Mouse (Mus musculus) kidney, postnatal 0 days (tissue): ENCODE results near the gene Dock1. TPM values are rescaled to one million over a fixed set of nuclear protein-coding genes. Genes with fewer than 3 reads are reported as not detected.

ENCODE experiments used
- ATAC-seq: fragments of 200-750 bp; cut with Nextera tagmentation; replicated peaks from 2 replicates; pipeline ENCODE4 v1.8.0; 2017; ENCODE audit warnings: low read depth, moderate number of reproducible peaks, moderate TSS enrichment, moderate library complexity; ENCODE audit not compliant: low FRiP score
- DNase-seq: peaks from one replicate; pipeline ENCODE4 v3.0.0-alpha.2; 2016; ENCODE audit warnings: low spot score
- H3K27ac ChIP-seq: fragments of 300-500 bp; sonication (generic); 2 replicates; pipeline ENCODE4 v1.5.1; 2014; ENCODE audit warnings: mild to moderate bottlenecking
- H3K27me3 ChIP-seq: fragments of 300-500 bp; sonication (generic); 2 replicates; pipeline ENCODE4 v1.6.1; 2014; ENCODE audit warnings: low read length, mixed read lengths; ENCODE audit not compliant: insufficient read depth
- H3K36me3 ChIP-seq: fragments of 300-500 bp; sonication (generic); 2 replicates; pipeline ENCODE4 v1.6.1; 2014; ENCODE audit warnings: low read length, mixed read lengths; ENCODE audit not compliant: insufficient read depth
- H3K4me1 ChIP-seq: fragments of 300-500 bp; sonication (generic); replicated peaks from 2 replicates; pipeline ENCODE4 v1.6.1; 2014; ENCODE audit warnings: antibody characterized with exemption, low read length, mixed read lengths; ENCODE audit not compliant: insufficient read depth
- H3K4me2 ChIP-seq: fragments of 300-500 bp; sonication (generic); 2 replicates; pipeline ENCODE4 v1.6.1; 2014; ENCODE audit warnings: mild to moderate bottlenecking, low read length, moderate library complexity, mixed read lengths
- H3K4me3 ChIP-seq: fragments of 300-500 bp; sonication (generic); replicated peaks from 2 replicates; pipeline ENCODE4 v1.5.1; 2014; ENCODE audit warnings: low read depth, low read length
- H3K9ac ChIP-seq: fragments of 300-500 bp; sonication (generic); 2 replicates; pipeline ENCODE4 v1.6.1; 2014; ENCODE audit warnings: low read depth, low read length
- H3K9me3 ChIP-seq: fragments of 300-500 bp; sonication (generic); replicated peaks from 2 replicates; pipeline ENCODE4 v1.6.1; 2016; ENCODE audit warnings: low read length, inconsistent platforms, mixed read lengths
- CTCF ChIP-seq: IDR thresholded peaks from 2 replicates; pipeline ENCODE4 v1.5.1; 2016; ENCODE audit warnings: antibody characterized with exemption, low read depth, mild to moderate bottlenecking, moderate library complexity
- WGBS: fragments of 180-500 bp; shearing (Covaris S2); extraction: QIAGEN DNeasy Blood & Tissue Kit; methylation state at CpG from one replicate; pipeline ENCODE4 v1.1.7; 2014; 5-methylcytosine and 5-hydroxymethylcytosine counted together
- polyA plus RNA-seq: library from polyadenylated mRNA; unstranded; fragments of >200 nt; fragmentation: Nextera tagmentation; extraction: Ambion mirVana; gene quantifications from 2 replicates; pipeline ENCODE4 v1.2.1, GENCODE M21; 2015

Dock1 gene
- polyA plus RNA-seq, 1 experiment from 2014 or later = 23.9 TPM

- WGBS = 28% methylated on average over 2 of the region's 2 CpGs
- Histone ChIP-seq H3K4me3 (no peak overlapping the region), H3K4me2 (no peak overlapping the region), H3K9ac (no peak overlapping the region), H3K4me1 (no peaks in the 10 kb centered on the region), H3K36me3 (peaks cover 8% of the 10 kb centered on the region; the same call in 1 of the 2 replicates), H3K27me3 (no peaks in the 10 kb centered on the region), H3K27ac (no peak overlapping the region), H3K9me3 (no peaks in the 10 kb centered on the region)
- TF ChIP-seq CTCF = no peak
- no peak for ATAC-seq
- DNase-seq = no peak
Observed at GRCm38 (mm10) chr7:135093851-135094250, 423.4 kb downstream of the Dock1 start.

GRCm38 (mm10) chr7:135101921-135102320 lies 431.5 kb downstream of the Dock1 start:
- H3K4me3 ChIP-seq = no peak overlapping the region
- WGBS = 90% methylated on average over 7 of the region's 7 CpGs

GRCm38 (mm10) chr7:135106536-135106935 lies 436.1 kb downstream of the Dock1 start:
- Histone ChIP-seq H3K27ac (no peak overlapping the region), H3K4me1 (no peaks in the 10 kb centered on the region), H3K4me3 (no peak overlapping the region), H3K4me2 (no peak overlapping the region), H3K9ac (no peak overlapping the region), H3K27me3 (no peaks in the 10 kb centered on the region), H3K9me3 (no peaks in the 10 kb centered on the region), H3K36me3 (peaks cover 35% of the 10 kb centered on the region)
- no peak for DNase-seq
- no peak for TF ChIP-seq CTCF
- ATAC-seq = no peak
- 55% methylated on average over 3 of the region's 3 CpGs for WGBS

More at GRCm38 (mm10) chr7:135101921-135102320, 431.5 kb downstream of the Dock1 start:
- Histone ChIP-seq H3K9ac (no peak overlapping the region), H3K4me1 (no peaks in the 10 kb centered on the region), H3K27ac (no peak overlapping the region), H3K27me3 (no peaks in the 10 kb centered on the region), H3K36me3 (peaks cover 22% of the 10 kb centered on the region; the same call in 1 of the 2 replicates), H3K9me3 (no peaks in the 10 kb centered on the region), H3K4me2 (no peak overlapping the region)
- DNase-seq = no peak
- no peak for ATAC-seq
- TF ChIP-seq CTCF = no peak

- ATAC-seq = no peak
- peaks cover 34% of the 10 kb centered on the region for H3K36me3 ChIP-seq
Observed at GRCm38 (mm10) chr7:135110307-135110706, 439.9 kb downstream of the Dock1 start.

GRCm38 (mm10) chr7:135125296-135126065 lies 455.0 kb downstream of the Dock1 start:
- no peak for ATAC-seq
- 94% methylated on average over 10 of the region's 10 CpGs for WGBS
- DNase-seq = no peak
- Histone ChIP-seq H3K36me3 (peaks cover 16% of the 10 kb centered on the region; the same call in 1 of the 2 replicates), H3K4me3 (no peak overlapping the region), H3K27me3 (no peaks in the 10 kb centered on the region), H3K4me2 (no peak overlapping the region), H3K9ac (no peak overlapping the region), H3K9me3 (no peaks in the 10 kb centered on the region), H3K4me1 (no peaks in the 10 kb centered on the region), H3K27ac (no peak overlapping the region)
- no peak for TF ChIP-seq CTCF

More at GRCm38 (mm10) chr7:135110307-135110706, 439.9 kb downstream of the Dock1 start:
- no peak overlapping the region for H3K9ac ChIP-seq
- H3K4me3 ChIP-seq = no peak overlapping the region
- H3K4me2 ChIP-seq = no peak overlapping the region
- no peak overlapping the region for H3K27ac ChIP-seq
- H3K27me3 ChIP-seq = no peaks in the 10 kb centered on the region
- no peaks in the 10 kb centered on the region for H3K9me3 ChIP-seq
- no peak for DNase-seq
- no peaks in the 10 kb centered on the region for H3K4me1 ChIP-seq
- WGBS = 92% methylated on average over 1 of the region's 1 CpGs
- TF ChIP-seq CTCF = no peak

- H3K36me3 ChIP-seq = peaks cover 8% of the 10 kb centered on the region
- H3K27me3 ChIP-seq = no peaks in the 10 kb centered on the region
- no peak for TF ChIP-seq CTCF
- ATAC-seq (no peak), DNase-seq (no peak)
- H3K4me1 ChIP-seq = 0 out of 2 replicates have a peak, but pooled peaks cover 5% of the 10 kb centered on the region
- no peak overlapping the region for H3K9ac ChIP-seq
- H3K9me3 ChIP-seq = no peaks in the 10 kb centered on the region
- H3K4me2 ChIP-seq = no peak overlapping the region
- no peak overlapping the region for H3K27ac ChIP-seq
- H3K4me3 ChIP-seq = no peak overlapping the region
- 92% methylated on average over 4 of the region's 4 CpGs for WGBS
Observed at GRCm38 (mm10) chr7:135132461-135132860, 462.0 kb downstream of the Dock1 start.
